Mouse (Mus musculus) spleen, adult 18-20 months (tissue): ENCODE measurements around the gene Hnrnpab.

Experiments
- DNase-seq, 2 experiments: peaks; one replicate each; pipeline ENCODE4 v3.0.0; 2022; ENCODE audit warnings: mixed read lengths in 2 of 2

The Hnrnpab gene

GRCm38 (mm10) chr11:51554590-51554989 is 52.1 kb downstream of the Hnrnpab start:
- no peak for DNase-seq

- DNase-seq = no peak
These were observed 54.6 kb downstream of the Hnrnpab start for GRCm38 (mm10) chr11:51552091-51552490.

DNA sequence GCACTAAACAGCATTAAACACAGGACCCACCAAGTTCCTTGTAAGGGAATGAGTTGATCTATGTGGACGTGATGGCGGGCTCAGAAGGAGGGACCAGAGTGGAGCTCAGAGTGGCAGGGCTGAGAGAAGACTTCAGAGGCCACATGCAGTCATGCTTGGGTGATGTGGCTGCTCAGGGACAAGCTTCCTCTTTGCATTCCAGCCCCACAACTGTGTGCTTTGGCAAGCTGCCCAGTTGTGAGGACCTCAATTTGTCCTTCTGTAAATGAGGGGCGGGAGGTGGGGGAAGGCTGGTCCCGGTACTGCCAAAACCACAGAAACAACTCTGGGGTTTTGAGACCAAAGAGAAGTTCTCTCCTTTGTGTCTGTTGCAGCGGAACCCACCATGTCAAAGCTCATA is 55.4 kb downstream of the Hnrnpab start:
- DNase-seq = peak; percentile 19
